Mouse (Mus musculus): ENCODE data around the gene Pvr. TPM values are rescaled to one million over a fixed set of nuclear protein-coding genes. Genes with fewer than 3 reads are reported as not detected.

Pvr gene
- polyA plus RNA-seq, 1 experiment: 74.9 TPM

DNA sequence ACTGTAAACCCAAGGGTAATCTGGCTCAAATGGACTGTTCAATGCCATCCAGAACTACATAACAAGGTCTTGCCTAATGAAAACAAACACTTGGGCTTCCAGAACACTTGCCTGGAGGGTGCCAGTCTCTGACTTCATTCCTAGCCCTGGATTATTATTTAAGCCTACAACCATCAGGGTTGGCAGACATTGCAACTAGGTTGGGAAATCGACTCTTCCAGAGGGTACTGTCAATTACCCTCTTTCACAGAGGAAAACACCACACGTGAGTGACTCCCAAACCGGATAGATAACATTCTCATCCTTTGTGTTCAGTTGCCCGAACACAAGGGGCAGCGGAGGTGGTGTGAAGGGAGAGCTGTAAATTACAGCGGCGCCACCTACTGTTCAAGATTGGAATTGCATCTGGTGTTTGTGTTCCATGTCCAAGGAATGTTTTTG lies 35.4 kb upstream of the Pvr start:
- 1% methylated on average over 7 of the region's 7 CpGs for WGBS
- no peaks in the 10 kb centered on the region for H3K36me3 ChIP-seq (ENCODE audit: control insufficient read depth, insufficient read depth, low read length)
- peak; percentile 91 for DNase-seq
- peak overlapping the region; percentile 74; the same call in 1 of the 2 replicates for H3K27ac ChIP-seq (ENCODE audit: control insufficient read depth, insufficient read depth, low read length)
- H3K4me1 ChIP-seq (replicated peaks; ENCODE audit: control insufficient read depth, insufficient read depth, low read length): peaks cover 19% of the 10 kb centered on the region
- TF ChIP-seq POLR2A (IDR thresholded peaks at IDR 0.05; ENCODE audit: control insufficient read depth, extremely low read depth, insufficient read depth, low read length, poor library complexity): no peak
- TF ChIP-seq CTCF (IDR thresholded peaks at IDR 0.05; ENCODE audit: borderline replicate concordance, control insufficient read depth, extremely low read depth, insufficient read depth, low read length, poor library complexity): no peak
- H3K27me3 ChIP-seq (ENCODE audit: control insufficient read depth, insufficient read depth, low read length): no peaks in the 10 kb centered on the region
- H3K4me3 ChIP-seq (ENCODE audit: control insufficient read depth, insufficient read depth, low read length): no peak overlapping the region

DNA sequence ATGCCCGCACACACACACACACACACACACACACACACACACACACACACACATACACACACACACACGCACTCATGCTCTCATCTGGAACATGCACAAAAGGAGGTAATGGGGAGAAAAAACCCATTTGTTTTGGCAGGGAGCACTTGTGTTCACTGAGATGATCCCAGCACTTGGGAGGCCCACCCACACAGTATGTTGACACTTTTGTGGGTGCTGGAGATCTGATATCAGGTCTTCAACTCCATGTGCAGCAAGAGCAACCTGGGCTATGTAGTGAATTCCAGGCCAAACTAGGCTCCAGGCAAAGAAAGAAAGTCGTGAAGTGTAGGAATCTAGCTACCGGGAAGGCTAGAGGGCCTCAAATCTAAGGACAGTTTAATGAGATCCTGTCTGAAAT lies 34.9 kb upstream of the Pvr start:
- TF ChIP-seq CTCF (IDR thresholded peaks at IDR 0.05; ENCODE audit: borderline replicate concordance, control insufficient read depth, extremely low read depth, insufficient read depth, low read length, poor library complexity) (no peak), POLR2A (IDR thresholded peaks at IDR 0.05; ENCODE audit: control insufficient read depth, extremely low read depth, insufficient read depth, low read length, poor library complexity) (no peak)
- peak; percentile 13 for DNase-seq
- Histone ChIP-seq H3K4me3 (ENCODE audit: control insufficient read depth, insufficient read depth, low read length) (no peak overlapping the region), H3K4me1 (replicated peaks; ENCODE audit: control insufficient read depth, insufficient read depth, low read length) (peaks cover 19% of the 10 kb centered on the region), H3K27me3 (ENCODE audit: control insufficient read depth, insufficient read depth, low read length) (no peaks in the 10 kb centered on the region), H3K36me3 (ENCODE audit: control insufficient read depth, insufficient read depth, low read length) (no peaks in the 10 kb centered on the region), H3K27ac (ENCODE audit: control insufficient read depth, insufficient read depth, low read length) (peak overlapping the region; percentile 74)
- 70% methylated on average over 4 of the region's 4 CpGs for WGBS

DNA sequence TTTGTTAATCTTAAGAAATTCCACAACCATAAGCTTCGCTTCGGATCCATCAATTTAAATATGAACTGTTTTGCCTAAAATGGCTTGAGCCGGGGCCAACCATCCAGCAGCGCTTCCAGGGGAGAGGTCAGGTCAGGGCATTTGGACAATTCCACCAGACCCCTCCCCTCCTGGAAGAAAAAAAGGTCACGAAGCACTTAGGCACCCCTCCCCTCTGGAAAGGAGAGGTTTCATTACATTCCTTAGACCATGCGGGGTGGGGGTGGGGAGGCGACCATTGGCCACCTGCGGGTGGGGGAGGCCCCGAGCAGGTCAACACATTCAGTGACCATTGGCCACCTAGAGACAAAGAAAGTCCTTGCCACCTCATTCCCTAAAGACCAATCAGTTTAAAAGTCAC lies 32.1 kb upstream of the Pvr start:
- Histone ChIP-seq H3K27ac (ENCODE audit: control insufficient read depth, insufficient read depth, low read length) (no peak overlapping the region), H3K27me3 (ENCODE audit: control insufficient read depth, insufficient read depth, low read length) (no peaks in the 10 kb centered on the region), H3K4me3 (ENCODE audit: control insufficient read depth, insufficient read depth, low read length) (no peak overlapping the region), H3K4me1 (replicated peaks; ENCODE audit: control insufficient read depth, insufficient read depth, low read length) (peaks cover 46% of the 10 kb centered on the region), H3K36me3 (ENCODE audit: control insufficient read depth, insufficient read depth, low read length) (no peaks in the 10 kb centered on the region)
- TF ChIP-seq CTCF (IDR thresholded peaks at IDR 0.05; ENCODE audit: borderline replicate concordance, control insufficient read depth, extremely low read depth, insufficient read depth, low read length, poor library complexity) (no peak), POLR2A (IDR thresholded peaks at IDR 0.05; ENCODE audit: control insufficient read depth, extremely low read depth, insufficient read depth, low read length, poor library complexity) (no peak)
- 92% methylated on average over 9 of the region's 9 CpGs for WGBS
- DNase-seq: no peak

DNA sequence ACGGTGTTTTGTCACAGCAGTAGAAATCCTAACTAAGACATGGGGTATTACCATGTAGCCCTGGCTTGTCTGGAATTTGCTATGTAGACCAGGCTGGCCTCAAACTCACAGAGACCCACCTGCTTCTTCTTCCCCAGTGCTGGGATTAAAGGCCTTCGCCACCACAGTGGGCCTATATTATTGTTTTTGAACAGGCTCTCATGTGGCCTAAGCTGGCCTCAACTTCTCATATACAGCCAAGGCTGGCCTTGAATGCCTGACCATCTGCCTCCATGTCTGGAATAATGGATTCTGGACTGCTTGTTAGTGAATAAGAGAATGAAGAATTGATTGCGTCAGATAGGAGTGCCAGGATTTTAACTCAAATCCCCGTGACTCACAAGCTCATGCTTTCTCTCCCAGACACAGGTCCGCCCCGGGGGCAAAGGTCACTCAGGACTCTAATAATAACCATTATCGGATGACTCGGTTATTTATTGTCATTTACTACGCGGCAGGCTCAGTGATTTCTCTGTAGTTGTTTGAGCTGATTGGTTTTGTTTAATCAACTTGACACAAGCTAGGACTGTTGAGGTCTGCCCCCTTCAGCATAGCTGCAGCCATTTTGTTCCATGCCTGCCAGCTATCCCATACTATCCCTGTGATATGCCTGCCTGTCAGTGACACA lies 31.5 kb upstream of the Pvr start:
- 98% methylated on average over 10 of the region's 10 CpGs for WGBS
- H3K27ac ChIP-seq (ENCODE audit: control insufficient read depth, insufficient read depth, low read length): no peak overlapping the region
- H3K4me3 ChIP-seq (ENCODE audit: control insufficient read depth, insufficient read depth, low read length): no peak overlapping the region
- peaks cover 52% of the 10 kb centered on the region for H3K4me1 ChIP-seq (replicated peaks; ENCODE audit: control insufficient read depth, insufficient read depth, low read length)
- DNase-seq: no peak
- TF ChIP-seq CTCF (IDR thresholded peaks at IDR 0.05; ENCODE audit: borderline replicate concordance, control insufficient read depth, extremely low read depth, insufficient read depth, low read length, poor library complexity) (no peak), POLR2A (IDR thresholded peaks at IDR 0.05; ENCODE audit: control insufficient read depth, extremely low read depth, insufficient read depth, low read length, poor library complexity) (no peak)
- no peaks in the 10 kb centered on the region for H3K27me3 ChIP-seq (ENCODE audit: control insufficient read depth, insufficient read depth, low read length)
- H3K36me3 ChIP-seq (ENCODE audit: control insufficient read depth, insufficient read depth, low read length): no peaks in the 10 kb centered on the region

DNA sequence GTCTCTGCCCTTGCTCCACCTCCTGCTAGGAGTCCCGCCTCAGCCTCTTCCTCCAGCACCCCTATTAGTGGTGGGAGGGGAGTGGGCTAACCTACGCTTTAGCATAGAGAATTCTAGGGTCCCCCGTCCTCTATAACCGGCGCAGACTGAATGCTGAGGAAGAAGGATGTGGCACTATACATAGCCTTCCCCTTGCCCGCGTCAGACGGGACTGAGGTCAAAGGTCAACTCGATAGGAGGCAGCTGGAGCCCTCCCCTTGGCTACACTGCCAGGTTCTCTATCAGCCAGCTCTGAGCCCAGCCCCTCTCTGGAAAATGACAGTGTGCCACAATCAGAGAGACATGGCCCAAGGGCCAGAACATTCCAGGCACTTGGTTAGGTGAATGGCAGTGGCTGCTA lies 29.6 kb upstream of the Pvr start, which contains the start of gene Igsf23:
TSS of gene Igsf23 (minus strand) at position 168 of the 400 bp plus-strand sequence.
- peak within 1 kb of the TSS; percentile 92 for H3K27ac ChIP-seq (ENCODE audit: control insufficient read depth, insufficient read depth, low read length)
- TF ChIP-seq POLR2A (IDR thresholded peaks at IDR 0.05; ENCODE audit: control insufficient read depth, extremely low read depth, insufficient read depth, low read length, poor library complexity): 0 out of 2 replicates have a peak, but pooled peaks have one; percentile 23
- TF ChIP-seq CTCF (IDR thresholded peaks at IDR 0.05; ENCODE audit: borderline replicate concordance, control insufficient read depth, extremely low read depth, insufficient read depth, low read length, poor library complexity): no peak
- peak within 1 kb of the TSS; percentile 7; the same call in 1 of the 2 replicates for H3K4me3 ChIP-seq (ENCODE audit: control insufficient read depth, insufficient read depth, low read length)
- no peaks in the 10 kb centered on the region for H3K36me3 ChIP-seq (ENCODE audit: control insufficient read depth, insufficient read depth, low read length)
- DNase-seq: no peak
- peaks cover 64% of the 10 kb centered on the region for H3K4me1 ChIP-seq (replicated peaks; ENCODE audit: control insufficient read depth, insufficient read depth, low read length)
- 75% methylated on average over 9 of the region's 9 CpGs for WGBS
- H3K27me3 ChIP-seq (ENCODE audit: control insufficient read depth, insufficient read depth, low read length): no peaks in the 10 kb centered on the region

DNA sequence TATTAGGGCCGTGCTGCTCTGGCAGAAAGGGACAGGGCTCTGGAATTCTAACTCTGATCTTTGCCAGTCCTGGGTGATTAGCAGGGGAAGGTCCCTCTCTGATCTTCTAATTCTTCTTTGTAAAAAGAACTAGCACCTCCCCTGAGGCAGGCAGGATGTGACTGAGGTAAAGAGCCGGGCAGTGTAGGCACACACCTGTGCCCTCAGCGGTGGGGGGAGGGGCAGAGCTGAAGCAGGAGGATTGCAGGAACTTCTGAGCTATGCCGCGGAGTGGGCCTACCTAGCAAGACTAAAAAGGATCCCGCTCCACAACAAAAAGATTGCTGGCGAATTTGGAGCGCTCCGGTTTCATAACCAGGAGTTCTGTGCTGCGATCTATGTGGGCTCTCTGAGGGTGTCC lies 29.0 kb upstream of the Pvr start:
- peak overlapping the region; percentile 7; the same call in 1 of the 2 replicates for H3K4me3 ChIP-seq (ENCODE audit: control insufficient read depth, insufficient read depth, low read length)
- no peaks in the 10 kb centered on the region for H3K36me3 ChIP-seq (ENCODE audit: control insufficient read depth, insufficient read depth, low read length)
- peak overlapping the region; percentile 92 for H3K27ac ChIP-seq (ENCODE audit: control insufficient read depth, insufficient read depth, low read length)
- DNase-seq: peak; percentile 91
- H3K27me3 ChIP-seq (ENCODE audit: control insufficient read depth, insufficient read depth, low read length): no peaks in the 10 kb centered on the region
- peaks cover 66% of the 10 kb centered on the region for H3K4me1 ChIP-seq (replicated peaks; ENCODE audit: control insufficient read depth, insufficient read depth, low read length)
- no peak for TF ChIP-seq CTCF (IDR thresholded peaks at IDR 0.05; ENCODE audit: borderline replicate concordance, control insufficient read depth, extremely low read depth, insufficient read depth, low read length, poor library complexity)
- TF ChIP-seq POLR2A (IDR thresholded peaks at IDR 0.05; ENCODE audit: control insufficient read depth, extremely low read depth, insufficient read depth, low read length, poor library complexity): no peak
- 43% methylated on average over 10 of the region's 10 CpGs for WGBS
